Mouse (Mus musculus) lung, postnatal 10 days (tissue): ENCODE measurements around the gene Slc35a1.
"Not testable (repeated sequence)": the region's sequence is repeated elsewhere in the genome, so short reads cannot be mapped to it uniquely, and the experiment has no call there.

Experiments used
- DNase-seq: peaks from one replicate; pipeline ENCODE4 v3.0.0; 2021

The Slc35a1 gene

GRCm38 (mm10) chr4:34686874-34687567, at the start of gene Slc35a1:
Gene Slc35a1 (minus strand): TSS chr4:34687438.
- DNase-seq, result peak; percentile 96

GRCm38 (mm10) chr4:34734461-34734860, 47.2 kb upstream of the Slc35a1 start:
- DNase-seq, result no peak

GRCm38 (mm10) chr4:34733415-34733814, 46.2 kb upstream of the Slc35a1 start:
- DNase-seq, result not testable (repeated sequence)

- peak; percentile 79 for DNase-seq
These were observed 42.7 kb upstream of the Slc35a1 start, which contains the start of gene Cfap206 for GRCm38 (mm10) chr4:34729851-34730341. Gene Cfap206 (minus strand): TSS chr4:34730206.

GRCm38 (mm10) chr4:34725710-34726109, 38.5 kb upstream of the Slc35a1 start:
- DNase-seq, result not testable (repeated sequence)

GRCm38 (mm10) chr4:34724306-34724705, 37.1 kb upstream of the Slc35a1 start:
- no peak for DNase-seq

- no peak for DNase-seq
These were observed 35.9 kb upstream of the Slc35a1 start for GRCm38 (mm10) chr4:34723186-34723585.

GRCm38 (mm10) chr4:34720127-34720895, 33.1 kb upstream of the Slc35a1 start:
- DNase-seq, result no peak

GRCm38 (mm10) chr4:34719421-34719820, 32.2 kb upstream of the Slc35a1 start:
- DNase-seq, result no peak

- no peak for DNase-seq
These were observed 27.8 kb upstream of the Slc35a1 start for GRCm38 (mm10) chr4:34715062-34715461.

- DNase-seq, result no peak
These were observed 20.9 kb upstream of the Slc35a1 start for GRCm38 (mm10) chr4:34708127-34708526.

- DNase-seq, result no peak
These were observed 20.0 kb upstream of the Slc35a1 start for GRCm38 (mm10) chr4:34707248-34707647.

GRCm38 (mm10) chr4:34703029-34703428, 15.8 kb upstream of the Slc35a1 start:
- DNase-seq, result peak; percentile 11

GRCm38 (mm10) chr4:34702231-34702630, 15.0 kb upstream of the Slc35a1 start:
- no peak for DNase-seq

- DNase-seq, result peak; percentile 79
These were observed 14.3 kb upstream of the Slc35a1 start for GRCm38 (mm10) chr4:34701528-34701927.

- no peak for DNase-seq
These were observed 783 bp upstream of the Slc35a1 start for GRCm38 (mm10) chr4:34688021-34688420.

- peak; percentile 15 for DNase-seq
These were observed 6.7 kb downstream of the Slc35a1 start for GRCm38 (mm10) chr4:34680530-34680929.

- DNase-seq, result peak; percentile 48
These were observed 13.5 kb downstream of the Slc35a1 start for GRCm38 (mm10) chr4:34673721-34674120.

GRCm38 (mm10) chr4:34667923-34668322, 19.3 kb downstream of the Slc35a1 start:
- no peak for DNase-seq

GRCm38 (mm10) chr4:34661927-34662326, 25.3 kb downstream of the Slc35a1 start:
- no peak for DNase-seq

GRCm38 (mm10) chr4:34661514-34661913, 25.7 kb downstream of the Slc35a1 start:
- DNase-seq, result no peak

GRCm38 (mm10) chr4:34659012-34659411, 28.2 kb downstream of the Slc35a1 start:
- DNase-seq, result no peak

GRCm38 (mm10) chr4:34656101-34656500, 31.1 kb downstream of the Slc35a1 start:
- no peak for DNase-seq

GRCm38 (mm10) chr4:34653179-34653578, 34.1 kb downstream of the Slc35a1 start:
- no peak for DNase-seq
